Mouse (Mus musculus): ENCODE results near the gene Plk5. TPM values are rescaled to one million over a fixed set of nuclear protein-coding genes. Genes with fewer than 3 reads are reported as not detected.

Plk5 gene
- total and polyA plus RNA-seq, 3 experiments, result 0.19 TPM; not detected in 1

GRCm38 (mm10) chr10:80344131-80344661 lies 12.1 kb upstream of the Plk5 start:
- peak overlapping the region; percentile 24 to 53 for H3K4me3 ChIP-seq (ENCODE audit: control insufficient read depth in 1 of 2, insufficient read depth in 1 of 2, low read depth in 2 of 2, low read length in 2 of 2)
- peaks cover 11 to 25% of the 10 kb centered on the region in 2 experiments for H3K4me1 ChIP-seq (ENCODE audit: control insufficient read depth in 1 of 2, insufficient read depth in 2 of 2, low read length in 2 of 2)
- no peaks in the 10 kb centered on the region for H3K9me3 ChIP-seq (replicated peaks; ENCODE audit: insufficient read depth, low read length)
- peak; percentile 93 for DNase-seq (ENCODE audit: low read depth, low spot score)
- no peaks in the 10 kb centered on the region for H3K27me3 ChIP-seq (ENCODE audit: control insufficient read depth in 1 of 2, insufficient read depth in 2 of 2, low read length in 2 of 2)
- H3K27ac ChIP-seq (ENCODE audit: control insufficient read depth, low read depth, low read length), result peak overlapping the region; percentile 97
- peak overlapping the region; percentile 52 for H3K9ac ChIP-seq (ENCODE audit: control insufficient read depth, low read depth, low read length, poor library complexity, severe bottlenecking)
- H3K79me2 ChIP-seq (ENCODE audit: control insufficient read depth, insufficient read depth, low read length, poor library complexity), result no peaks in the 10 kb centered on the region; the same call in 1 of the 2 replicates
- H3K36me3 ChIP-seq (ENCODE audit: control insufficient read depth in 1 of 2, insufficient read depth in 2 of 2, low read length in 2 of 2), result peaks cover 0 to 14% of the 10 kb centered on the region in 2 experiments; a peak in 2 of 4 replicates
- TF ChIP-seq MYC (IDR thresholded peaks at IDR 0.05; ENCODE audit: low read depth, low read length), result peak; percentile 85
- no peak for TF ChIP-seq ZMIZ1 (IDR thresholded peaks at IDR 0.05; ENCODE audit: low read depth, low read length)
- peak; percentile 80 for TF ChIP-seq RCOR1 (IDR thresholded peaks at IDR 0.05; ENCODE audit: low read depth, low read length)
- TF ChIP-seq GATA1 (IDR thresholded peaks at IDR 0.05; ENCODE audit: low read depth, low read length), result peak; percentile 83
- peak; percentile 80 for TF ChIP-seq BHLHE40 (IDR thresholded peaks at IDR 0.05; ENCODE audit: borderline replicate concordance, low read depth, low read length)
- TF ChIP-seq USF1 (IDR thresholded peaks at IDR 0.05; ENCODE audit: low read depth, low read length), result no peak
- TF ChIP-seq SMC3 (IDR thresholded peaks at IDR 0.05; ENCODE audit: low read depth, low read length), result no peak
- no peak; the same call in 1 of the 2 replicates for TF ChIP-seq KAT2A (conservative IDR thresholded peaks at IDR 0.05; ENCODE audit: low read depth, low read length)
- TF ChIP-seq CHD2 (IDR thresholded peaks at IDR 0.05; ENCODE audit: low read length), result no peak
- TF ChIP-seq ELF1 (IDR thresholded peaks at IDR 0.05; ENCODE audit: low read depth, low read length), result peak; percentile 54; the same call in 1 of the 2 replicates
- TF ChIP-seq RAD21 (IDR thresholded peaks at IDR 0.05; ENCODE audit: low read depth, low read length), result no peak
- peak; percentile 97 for TF ChIP-seq TAL1 (IDR thresholded peaks at IDR 0.05; ENCODE audit: low read length)
- TF ChIP-seq MXI1 (IDR thresholded peaks at IDR 0.05; ENCODE audit: low read depth, low read length), result peak; percentile 79; the same call in 1 of the 2 replicates
- TF ChIP-seq ZNF384 (IDR thresholded peaks at IDR 0.05; ENCODE audit: low read depth, low read length), result 0 out of 2 replicates have a peak, but pooled peaks have one; percentile 9
- TF ChIP-seq E2F4 (IDR thresholded peaks at IDR 0.05; ENCODE audit: borderline replicate concordance, low read depth, low read length), result no peak
- TF ChIP-seq UBTF (IDR thresholded peaks at IDR 0.05; ENCODE audit: borderline replicate concordance, insufficient read depth, low read depth, low read length), result no peak
- TF ChIP-seq CHD1 (IDR thresholded peaks at IDR 0.05; ENCODE audit: low read depth, low read length), result no peak
- TF ChIP-seq CTCF (IDR thresholded peaks at IDR 0.05 in 2 of 3, conservative IDR thresholded peaks at IDR 0.05 in 1 of 3; ENCODE audit: control insufficient read depth in 1 of 3, insufficient read depth in 1 of 3, low read depth in 2 of 3, low read length in 3 of 3, poor library complexity in 1 of 3, severe bottlenecking in 1 of 3), result no peak
- no peak for TF ChIP-seq JUND (IDR thresholded peaks at IDR 0.05; ENCODE audit: low read depth, low read length)
- peak; percentile 43; the same call in 1 of the 2 replicates for TF ChIP-seq NELFE (IDR thresholded peaks at IDR 0.05; ENCODE audit: low read depth, low read length)
- TF ChIP-seq POLR2AphosphoS5 (IDR thresholded peaks at IDR 0.05; ENCODE audit: borderline replicate concordance, low read depth, low read length), result no peak
- peak; percentile 69; the same call in 1 of the 2 replicates for TF ChIP-seq MYB (IDR thresholded peaks at IDR 0.05; ENCODE audit: low read depth, low read length)
- 0 out of 2 replicates have a peak, but pooled peaks have one; percentile 10 for TF ChIP-seq HCFC1 (IDR thresholded peaks at IDR 0.05; ENCODE audit: low read depth, low read length)
- peak; percentile 85 for TF ChIP-seq ETS1 (IDR thresholded peaks at IDR 0.05; ENCODE audit: low read depth, low read length)
- peak; percentile 74 to 89 for TF ChIP-seq EP300 (IDR thresholded peaks at IDR 0.05; ENCODE audit: low read depth in 1 of 2, low read length in 2 of 2)
- no peak for TF ChIP-seq MAFK (IDR thresholded peaks at IDR 0.05; ENCODE audit: borderline replicate concordance, low read depth, low read length)
- no peak for TF ChIP-seq POLR2AphosphoS2 (IDR thresholded peaks at IDR 0.05; ENCODE audit: low read length)
- TF ChIP-seq POLR2A (IDR thresholded peaks at IDR 0.05; ENCODE audit: control insufficient read depth in 1 of 2, insufficient read depth in 1 of 2, low read depth in 1 of 2, low read length in 2 of 2, poor library complexity in 1 of 2), result no peak; a peak in 1 of 4 replicates
- peak; percentile 93 for TF ChIP-seq TCF12 (IDR thresholded peaks at IDR 0.05; ENCODE audit: low read depth, low read length)
- peak; percentile 70; the same call in 1 of the 2 replicates for TF ChIP-seq MAZ (IDR thresholded peaks at IDR 0.05; ENCODE audit: low read depth, low read length)
- TF ChIP-seq NRF1 (IDR thresholded peaks at IDR 0.05; ENCODE audit: insufficient read depth, low read depth, low read length, poor library complexity, severe bottlenecking), result 0 out of 2 replicates have a peak, but pooled peaks have one; percentile 20
- peak; percentile 91 for TF ChIP-seq MEF2A (IDR thresholded peaks at IDR 0.05; ENCODE audit: extremely low read depth, insufficient replicate concordance, low read depth, low read length, poor library complexity, severe bottlenecking)
- peak; percentile 70 for TF ChIP-seq MAX (IDR thresholded peaks at IDR 0.05; ENCODE audit: low read length)
- TF ChIP-seq ZKSCAN1 (IDR thresholded peaks at IDR 0.05; ENCODE audit: low read depth, low read length), result no peak
- TF ChIP-seq USF2 (IDR thresholded peaks at IDR 0.05; ENCODE audit: borderline replicate concordance in 1 of 2, insufficient read depth in 1 of 2, low read depth in 1 of 2, low read length in 2 of 2), result no peak
- TF ChIP-seq GABPA (IDR thresholded peaks at IDR 0.05; ENCODE audit: low read depth, low read length), result no peak
